Mouse (Mus musculus) E14TG2a.4 (cell line): ENCODE measurements at regions not wholly inside any gene's neighbourhood (a gene's known extent, or its start where the extent isn't known, plus 50 kb on each side); places are given as distances from the start of the nearest gene placed in this dataset.

Source experiments
- CTCF ChIP-seq: conservative IDR thresholded peaks from 2 replicates; pipeline ENCODE4 v1.5.1; 2014; ENCODE audit warnings: low read length
- NANOG ChIP-seq: IDR thresholded peaks from 2 replicates; pipeline ENCODE4 v1.6.1; 2014; ENCODE audit warnings: borderline replicate concordance, low read length, mixed read lengths
- POU5F1 ChIP-seq: IDR thresholded peaks from 2 replicates; pipeline ENCODE4 v1.6.1; 2014; ENCODE audit warnings: low read length, borderline replicate concordance

GRCm38 (mm10) chr8:102983220-102983909, 197.9 kb upstream of the Cdh11 start:
- TF ChIP-seq CTCF: no peak
- TF ChIP-seq POU5F1: no peak
- TF ChIP-seq NANOG: no peak
